Mouse (Mus musculus) myocyte (in vitro differentiated cells): ENCODE measurements at regions not wholly inside any gene's neighbourhood (a gene's known extent, or its start where the extent isn't known, plus 50 kb on each side); places are given as distances from the start of the nearest gene placed in this dataset.

Experiments used
- POLR2A ChIP-seq: IDR thresholded peaks from one replicate; pipeline ENCODE4 v1.6.1; 2011; ENCODE audit warnings: low read depth, mild to moderate bottlenecking, control low read depth, moderate library complexity; ENCODE audit not compliant: insufficient read length
- USF1 ChIP-seq: IDR thresholded peaks from one replicate; pipeline ENCODE4 v1.6.1; 2011; ENCODE audit warnings: low read depth, mild to moderate bottlenecking, control low read depth, moderate library complexity

GRCm38 (mm10) chr1:71767076-71767475 lies 114.1 kb upstream of the Fn1 start:
- no peak for TF ChIP-seq POLR2A
- TF ChIP-seq USF1 = peak; percentile 49
